Mouse (Mus musculus) lung, postnatal 0 days (tissue): ENCODE results near the gene Nlgn2.

Experiments
- CTCF ChIP-seq: IDR thresholded peaks from 2 replicates; pipeline ENCODE4 v1.5.1; 2016; ENCODE audit warnings: antibody characterized with exemption, mild to moderate bottlenecking
- EP300 ChIP-seq: IDR thresholded peaks from 2 replicates; pipeline ENCODE4 v1.6.1; 2016; ENCODE audit warnings: antibody characterized with exemption, mild to moderate bottlenecking, control low read depth

DNA sequence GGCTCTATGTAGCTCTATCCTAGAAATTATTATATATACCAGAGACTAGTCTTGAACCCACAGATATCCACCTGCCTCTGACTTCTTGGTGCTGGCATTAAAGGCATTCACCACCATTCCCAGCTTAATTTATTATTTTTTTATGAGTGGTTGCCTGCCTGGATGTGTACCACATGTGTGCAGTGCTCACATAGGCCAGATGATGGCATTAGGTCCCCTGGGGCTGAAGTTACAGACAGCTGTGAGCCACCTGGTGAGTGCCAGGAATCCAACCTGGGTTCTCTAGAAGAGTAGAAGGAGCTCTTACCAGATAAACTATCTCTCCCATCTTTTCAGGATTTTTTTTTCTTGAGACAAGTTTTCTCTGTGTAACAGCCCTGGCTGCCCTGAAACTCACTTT lies 27.3 kb downstream of the Nlgn2 start:
- no peak; the same call in 1 of the 2 replicates for TF ChIP-seq CTCF
- TF ChIP-seq EP300: no peak
